Mouse (Mus musculus): ENCODE data around the gene Catip. TPM values are rescaled to one million over a fixed set of nuclear protein-coding genes. Genes with fewer than 3 reads are reported as not detected.
"Not testable (repeated sequence)": the region's sequence is repeated elsewhere in the genome, so short reads cannot be mapped to it uniquely, and the experiment has no call there.

Gene Catip
- polyA plus RNA-seq, 1 experiment from 2014 or later = 0.46 TPM

GRCm38 (mm10) chr1:74334607-74335006 is 27.3 kb upstream of the Catip start:
- Histone ChIP-seq H3K4me3 (no peak overlapping the region), H3K9ac (no peak overlapping the region), H3K27ac (ENCODE audit: poor library complexity, severe bottlenecking) (no peak overlapping the region), H3K4me1 (replicated peaks) (peaks cover 78% of the 10 kb centered on the region), H3K4me2 (no peak overlapping the region), H3K9me3 (replicated peaks) (no peaks in the 10 kb centered on the region), H3K36me3 (no peaks in the 10 kb centered on the region), H3K27me3 (replicated peaks) (no peaks in the 10 kb centered on the region)
- ATAC-seq (ENCODE audit: insufficient number of reproducible peaks, low FRiP score) = no peak
- 87% methylated on average over 3 of the region's 3 CpGs for WGBS

GRCm38 (mm10) chr1:74335033-74335432 is 26.9 kb upstream of the Catip start:
- Histone ChIP-seq H3K9me3 (replicated peaks) (no peaks in the 10 kb centered on the region), H3K27me3 (replicated peaks) (no peaks in the 10 kb centered on the region), H3K4me2 (no peak overlapping the region), H3K9ac (no peak overlapping the region), H3K4me3 (no peak overlapping the region), H3K36me3 (no peaks in the 10 kb centered on the region), H3K4me1 (replicated peaks) (peaks cover 75% of the 10 kb centered on the region), H3K27ac (ENCODE audit: poor library complexity, severe bottlenecking) (no peak overlapping the region)
- no peak for ATAC-seq (ENCODE audit: insufficient number of reproducible peaks, low FRiP score)
- WGBS = 70% methylated on average over 4 of the region's 4 CpGs

- H3K9me3 ChIP-seq (replicated peaks) = no peaks in the 10 kb centered on the region
- H3K4me2 ChIP-seq = no peak overlapping the region
- H3K27ac ChIP-seq (ENCODE audit: poor library complexity, severe bottlenecking) = no peak overlapping the region
- 73% methylated on average over 6 of the region's 6 CpGs for WGBS
- H3K4me3 ChIP-seq = no peak overlapping the region
- ATAC-seq (ENCODE audit: insufficient number of reproducible peaks, low FRiP score) = no peak
- H3K4me1 ChIP-seq (replicated peaks) = peaks cover 73% of the 10 kb centered on the region
- no peaks in the 10 kb centered on the region for H3K27me3 ChIP-seq (replicated peaks)
- no peaks in the 10 kb centered on the region for H3K36me3 ChIP-seq
- H3K9ac ChIP-seq = no peak overlapping the region
Observed at GRCm38 (mm10) chr1:74335436-74336170, 26.3 kb upstream of the Catip start.

- H3K9ac ChIP-seq = no peak overlapping the region
- no peaks in the 10 kb centered on the region for H3K27me3 ChIP-seq (replicated peaks)
- peaks cover 56% of the 10 kb centered on the region for H3K4me1 ChIP-seq (replicated peaks)
- no peak for ATAC-seq (ENCODE audit: insufficient number of reproducible peaks, low FRiP score)
- 68% methylated on average over 3 of the region's 3 CpGs for WGBS
- H3K36me3 ChIP-seq = no peaks in the 10 kb centered on the region
- H3K4me3 ChIP-seq = no peak overlapping the region
- peak overlapping the region; percentile 31 for H3K27ac ChIP-seq (ENCODE audit: poor library complexity, severe bottlenecking)
- H3K4me2 ChIP-seq = no peak overlapping the region
- H3K9me3 ChIP-seq (replicated peaks) = no peaks in the 10 kb centered on the region
Observed at GRCm38 (mm10) chr1:74337241-74337771, 24.6 kb upstream of the Catip start.

GRCm38 (mm10) chr1:74338013-74338412 is 23.9 kb upstream of the Catip start:
- H3K4me1 ChIP-seq (replicated peaks) = peaks cover 52% of the 10 kb centered on the region
- 74% methylated on average over 5 of the region's 5 CpGs for WGBS

GRCm38 (mm10) chr1:74338626-74339025 is 23.3 kb upstream of the Catip start:
- Histone ChIP-seq H3K4me2 (no peak overlapping the region), H3K4me3 (no peak overlapping the region), H3K9me3 (replicated peaks) (no peaks in the 10 kb centered on the region), H3K27me3 (replicated peaks) (no peaks in the 10 kb centered on the region), H3K4me1 (replicated peaks) (peaks cover 50% of the 10 kb centered on the region), H3K27ac (ENCODE audit: poor library complexity, severe bottlenecking) (no peak overlapping the region), H3K36me3 (no peaks in the 10 kb centered on the region), H3K9ac (no peak overlapping the region)
- 61% methylated on average over 4 of the region's 4 CpGs for WGBS
- no peak for ATAC-seq (ENCODE audit: insufficient number of reproducible peaks, low FRiP score)

More at GRCm38 (mm10) chr1:74338013-74338412, 23.9 kb upstream of the Catip start:
- Histone ChIP-seq H3K9me3 (replicated peaks) (no peaks in the 10 kb centered on the region), H3K4me2 (no peak overlapping the region), H3K27me3 (replicated peaks) (no peaks in the 10 kb centered on the region), H3K27ac (ENCODE audit: poor library complexity, severe bottlenecking) (no peak overlapping the region), H3K4me3 (no peak overlapping the region), H3K36me3 (no peaks in the 10 kb centered on the region), H3K9ac (no peak overlapping the region)
- ATAC-seq (ENCODE audit: insufficient number of reproducible peaks, low FRiP score) = no peak

GRCm38 (mm10) chr1:74339917-74340316 is 22.0 kb upstream of the Catip start:
- H3K27ac ChIP-seq (ENCODE audit: poor library complexity, severe bottlenecking) = no peak overlapping the region

GRCm38 (mm10) chr1:74340361-74340764 is 21.5 kb upstream of the Catip start:
- Histone ChIP-seq H3K36me3 (no peaks in the 10 kb centered on the region), H3K4me2 (no peak overlapping the region), H3K27ac (ENCODE audit: poor library complexity, severe bottlenecking) (no peak overlapping the region), H3K4me1 (replicated peaks) (peaks cover 36% of the 10 kb centered on the region), H3K9ac (no peak overlapping the region), H3K27me3 (replicated peaks) (no peaks in the 10 kb centered on the region), H3K4me3 (no peak overlapping the region), H3K9me3 (replicated peaks) (no peaks in the 10 kb centered on the region)
- ATAC-seq (ENCODE audit: insufficient number of reproducible peaks, low FRiP score) = no peak
- 88% methylated on average over 6 of the region's 6 CpGs for WGBS

More at GRCm38 (mm10) chr1:74339917-74340316, 22.0 kb upstream of the Catip start:
- Histone ChIP-seq H3K27me3 (replicated peaks) (no peaks in the 10 kb centered on the region), H3K9ac (no peak overlapping the region), H3K4me1 (replicated peaks) (peaks cover 40% of the 10 kb centered on the region), H3K4me2 (no peak overlapping the region), H3K4me3 (no peak overlapping the region), H3K36me3 (no peaks in the 10 kb centered on the region), H3K9me3 (replicated peaks) (no peaks in the 10 kb centered on the region)
- no peak for ATAC-seq (ENCODE audit: insufficient number of reproducible peaks, low FRiP score)
- 85% methylated on average over 9 of the region's 9 CpGs for WGBS

- not testable (repeated sequence) for H3K9me3 ChIP-seq (replicated peaks); H3K4me2 ChIP-seq; H3K36me3 ChIP-seq; ATAC-seq (ENCODE audit: insufficient number of reproducible peaks, low FRiP score); H3K4me3 ChIP-seq; H3K27ac ChIP-seq (ENCODE audit: poor library complexity, severe bottlenecking); H3K27me3 ChIP-seq (replicated peaks); H3K9ac ChIP-seq
- peaks cover 31% of the 10 kb centered on the region for H3K4me1 ChIP-seq (replicated peaks)
- 88% methylated on average over 4 of the region's 4 CpGs for WGBS
Observed at GRCm38 (mm10) chr1:74340992-74341391, 20.9 kb upstream of the Catip start.

GRCm38 (mm10) chr1:74341898-74342297 is 20.0 kb upstream of the Catip start:
- Histone ChIP-seq H3K36me3 (no peaks in the 10 kb centered on the region), H3K9ac (no peak overlapping the region), H3K27ac (ENCODE audit: poor library complexity, severe bottlenecking) (no peak overlapping the region), H3K27me3 (replicated peaks) (no peaks in the 10 kb centered on the region), H3K4me1 (replicated peaks) (peaks cover 30% of the 10 kb centered on the region), H3K9me3 (replicated peaks) (no peaks in the 10 kb centered on the region), H3K4me2 (no peak overlapping the region), H3K4me3 (no peak overlapping the region)
- ATAC-seq (ENCODE audit: insufficient number of reproducible peaks, low FRiP score) = no peak
- 78% methylated on average over 7 of the region's 7 CpGs for WGBS

GRCm38 (mm10) chr1:74342308-74342707 is 19.6 kb upstream of the Catip start:
- 87% methylated on average over 1 of the region's 1 CpGs for WGBS
- ATAC-seq (ENCODE audit: insufficient number of reproducible peaks, low FRiP score) = no peak
- peaks cover under 1% of the 10 kb centered on the region for H3K36me3 ChIP-seq
- no peak overlapping the region for H3K27ac ChIP-seq (ENCODE audit: poor library complexity, severe bottlenecking)
- no peak overlapping the region for H3K4me3 ChIP-seq
- H3K4me2 ChIP-seq = no peak overlapping the region
- peaks cover 25% of the 10 kb centered on the region for H3K4me1 ChIP-seq (replicated peaks)
- no peaks in the 10 kb centered on the region for H3K9me3 ChIP-seq (replicated peaks)
- H3K9ac ChIP-seq = no peak overlapping the region
- H3K27me3 ChIP-seq (replicated peaks) = no peaks in the 10 kb centered on the region
